Mouse (Mus musculus): ENCODE measurements around the gene Bid. TPM values are rescaled to one million over a fixed set of nuclear protein-coding genes. Genes with fewer than 3 reads are reported as not detected.
"Not testable (repeated sequence)": the region's sequence is repeated elsewhere in the genome, so short reads cannot be mapped to it uniquely, and the experiment has no call there.

Bid gene
- polyA plus RNA-seq, 2 experiments = 16.2 to 25.6 TPM

DNA sequence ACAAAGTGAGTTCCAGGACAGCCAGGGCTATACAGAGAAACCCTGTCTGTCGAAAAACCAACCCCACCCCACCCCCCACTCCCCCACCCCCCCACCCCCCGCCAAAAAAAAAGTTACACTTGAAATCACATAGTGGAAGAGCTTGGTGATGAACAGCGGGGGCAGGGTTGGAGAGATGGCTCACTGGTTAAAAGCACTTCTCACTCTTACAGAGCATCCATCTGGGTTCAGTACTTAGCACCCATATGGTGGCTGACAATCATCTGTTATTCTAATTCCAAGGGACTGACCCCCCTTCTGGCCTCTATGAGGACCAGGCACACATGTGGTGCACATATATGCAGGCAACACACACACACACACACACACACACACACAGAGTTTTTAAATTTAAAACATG, 1.3 kb upstream of the Bid start:
- H3K4me3 ChIP-seq (ENCODE audit: insufficient read depth in 1 of 2, low read depth in 2 of 2, low read length in 2 of 2) = no peak overlapping the region
- 58% methylated on average over 3 of the region's 3 CpGs for WGBS (ENCODE audit: insufficient replicate concordance)

DNA sequence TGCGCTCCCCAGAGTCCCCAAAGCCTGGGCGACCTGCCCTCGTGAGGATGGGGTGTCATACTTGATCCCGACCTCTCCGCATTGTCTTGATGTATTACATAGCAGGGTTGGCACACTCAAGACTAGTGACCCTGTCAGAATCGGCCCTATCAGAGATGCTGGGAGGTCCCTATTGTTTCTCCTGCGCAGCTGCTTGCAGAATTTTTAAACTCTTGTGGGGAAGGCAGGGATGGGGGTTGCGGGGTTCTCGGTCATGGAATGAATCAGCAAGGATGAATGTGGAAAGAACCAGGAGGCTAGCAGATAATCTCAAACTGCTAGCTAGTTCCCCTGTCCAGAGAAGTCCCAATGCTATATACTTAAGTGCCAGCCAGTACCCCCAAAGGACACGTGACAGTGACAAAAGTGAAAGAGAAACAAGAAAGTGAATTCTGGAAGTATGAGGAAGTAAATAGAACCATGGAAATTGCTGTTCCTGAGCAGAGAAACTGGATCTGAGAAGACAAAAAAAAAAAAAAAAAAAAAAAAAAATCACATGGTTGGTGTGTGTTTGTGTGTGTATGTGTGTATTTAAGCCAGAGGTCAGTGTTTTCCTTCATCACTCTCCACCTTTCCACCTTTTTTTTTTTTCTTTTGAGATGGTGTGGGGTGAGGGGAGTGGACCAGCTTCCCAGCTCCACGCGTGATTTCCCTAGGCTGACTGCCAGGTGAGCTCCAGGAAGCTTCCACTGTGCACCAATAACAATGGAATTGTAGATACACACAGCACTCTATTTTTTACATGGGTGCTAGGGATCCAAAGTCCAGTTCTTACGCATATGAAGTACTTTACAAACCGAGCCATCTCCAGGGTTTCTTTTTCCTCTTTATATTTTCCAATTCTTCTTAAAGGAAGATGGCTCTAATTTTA, 574 bp upstream of the Bid start:
- not testable (repeated sequence) for DNase-seq (ENCODE audit: low read depth in 3 of 3, low spot score in 3 of 3); H3K9ac ChIP-seq (replicated peaks); H3K27ac ChIP-seq; H3K36me3 ChIP-seq (replicated peaks; ENCODE audit: control insufficient read depth, insufficient read depth, low read depth); H3K27me3 ChIP-seq (ENCODE audit: control insufficient read depth, insufficient read depth, low read length); H3K9me3 ChIP-seq (ENCODE audit: control insufficient read depth, low read length)
- WGBS (ENCODE audit: insufficient replicate concordance) = 29% methylated on average over 10 of the region's 14 CpGs
- Histone ChIP-seq H3K4me2 (ENCODE audit: low read depth) (peak overlapping the region; percentile 99), H3K4me3 (ENCODE audit: insufficient read depth in 1 of 2, low read depth in 2 of 2, low read length in 2 of 2) (peak overlapping the region; percentile 78 to 81), H3K4me1 (replicated peaks; ENCODE audit: control insufficient read depth in 2 of 2, insufficient read depth in 2 of 2, low read length in 1 of 2) (peaks cover 26 to 38% of the 10 kb centered on the region in 2 experiments)
- ATAC-seq (ENCODE audit: insufficient read depth) = peak; percentile 53

More for the DNA sequence above, 1.3 kb upstream of the Bid start:
- peaks cover 24 to 32% of the 10 kb centered on the region in 2 experiments for H3K4me1 ChIP-seq (replicated peaks; ENCODE audit: control insufficient read depth in 2 of 2, insufficient read depth in 2 of 2, low read length in 1 of 2)
- H3K9ac ChIP-seq (replicated peaks) = no peak overlapping the region
- no peak overlapping the region for H3K27ac ChIP-seq
- H3K36me3 ChIP-seq (replicated peaks; ENCODE audit: control insufficient read depth, insufficient read depth, low read depth) = no peaks in the 10 kb centered on the region
- no peaks in the 10 kb centered on the region for H3K27me3 ChIP-seq (ENCODE audit: control insufficient read depth, insufficient read depth, low read length)
- DNase-seq (ENCODE audit: low read depth in 3 of 3, low spot score in 3 of 3) = no peak
- no peak overlapping the region for H3K4me2 ChIP-seq (ENCODE audit: low read depth)
- no peak for ATAC-seq (ENCODE audit: insufficient read depth)
- no peaks in the 10 kb centered on the region for H3K9me3 ChIP-seq (ENCODE audit: control insufficient read depth, low read length)
- TF ChIP-seq CTCF (IDR thresholded peaks at IDR 0.05; ENCODE audit: low read depth) = no peak
- TF ChIP-seq EP300 (IDR thresholded peaks at IDR 0.05; ENCODE audit: low read depth) = no peak

DNA sequence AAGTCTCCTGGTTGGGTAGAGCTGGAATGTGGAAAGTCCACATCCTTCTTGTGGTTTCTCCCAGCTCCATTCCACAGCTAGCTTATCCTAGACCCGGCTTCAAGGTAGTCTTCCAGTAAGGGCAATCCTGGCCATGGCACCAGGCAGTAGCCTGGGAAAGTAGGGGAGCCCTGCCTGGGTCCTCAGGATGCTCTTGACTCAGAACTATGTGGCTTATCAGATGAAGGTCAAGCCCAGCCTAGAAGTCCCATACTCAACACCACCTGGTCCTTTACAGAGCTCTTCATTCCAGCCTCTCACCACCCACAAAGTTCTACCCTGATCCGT, 1.0 kb downstream of the Bid start:
- H3K27ac ChIP-seq = peak overlapping the region; percentile 48
- H3K4me1 ChIP-seq (replicated peaks; ENCODE audit: control insufficient read depth in 2 of 2, insufficient read depth in 2 of 2, low read length in 1 of 2) = peaks cover 38 to 53% of the 10 kb centered on the region in 2 experiments
- ATAC-seq (ENCODE audit: insufficient read depth) (peak; percentile 20; the same call in 1 of the 2 replicates), DNase-seq (ENCODE audit: low read depth in 3 of 3, low spot score in 3 of 3) (no peak)
- peak overlapping the region; percentile 65 for H3K9ac ChIP-seq (replicated peaks)
- no peaks in the 10 kb centered on the region for H3K9me3 ChIP-seq (ENCODE audit: control insufficient read depth, low read length)
- WGBS (ENCODE audit: insufficient replicate concordance) = 8% methylated on average over 2 of the region's 2 CpGs
- H3K4me2 ChIP-seq (ENCODE audit: low read depth) = peak overlapping the region; percentile 99
- TF ChIP-seq EP300 (IDR thresholded peaks at IDR 0.05; ENCODE audit: low read depth) = no peak
- TF ChIP-seq CTCF (IDR thresholded peaks at IDR 0.05; ENCODE audit: low read depth) = no peak
- H3K4me3 ChIP-seq (ENCODE audit: insufficient read depth in 1 of 2, low read depth in 2 of 2, low read length in 2 of 2) = peak overlapping the region; percentile 78 to 81
- no peaks in the 10 kb centered on the region for H3K27me3 ChIP-seq (ENCODE audit: control insufficient read depth, insufficient read depth, low read length)
- no peaks in the 10 kb centered on the region for H3K36me3 ChIP-seq (replicated peaks; ENCODE audit: control insufficient read depth, insufficient read depth, low read depth)

DNA sequence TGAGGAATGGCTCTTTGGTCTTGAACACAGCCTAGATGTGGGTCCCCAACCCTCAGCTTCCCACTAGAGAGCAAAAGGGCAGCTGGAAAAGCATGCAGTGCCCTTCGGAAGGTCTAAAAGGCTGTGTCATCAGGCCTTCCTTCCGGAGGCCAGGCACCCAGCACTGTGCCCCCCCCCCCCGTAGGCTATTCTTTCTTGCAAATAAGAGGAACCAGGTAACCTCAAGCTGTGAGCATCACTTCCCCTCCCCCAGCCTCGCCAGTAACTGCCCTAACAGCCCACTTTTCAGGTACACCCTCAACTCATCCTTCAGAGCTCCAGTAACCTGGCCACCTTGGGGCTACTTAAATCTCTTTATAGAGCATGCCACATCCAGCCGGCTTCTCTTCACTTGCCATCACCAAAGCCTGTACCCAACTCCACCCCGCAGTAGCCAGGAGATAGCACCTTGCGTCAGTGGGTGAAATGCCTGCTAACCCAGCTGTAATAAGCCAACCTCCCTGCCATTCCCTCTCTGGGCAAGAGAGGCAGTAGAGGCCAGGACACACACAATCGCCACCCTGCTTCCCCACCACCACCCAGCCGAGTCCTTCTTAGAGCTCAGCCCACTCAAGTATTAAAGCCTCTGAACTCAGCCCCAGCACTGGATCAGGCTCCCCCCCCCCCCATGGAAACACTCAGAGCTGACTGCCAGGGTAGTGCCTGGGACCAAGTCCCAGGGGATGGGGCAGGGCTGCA, 1.6 kb downstream of the Bid start:
- Histone ChIP-seq H3K4me3 (ENCODE audit: insufficient read depth in 1 of 2, low read depth in 2 of 2, low read length in 2 of 2) (peak overlapping the region; percentile 78 to 81), H3K9me3 (ENCODE audit: control insufficient read depth, low read length) (no peaks in the 10 kb centered on the region), H3K27ac (peak overlapping the region; percentile 74), H3K4me2 (ENCODE audit: low read depth) (peak overlapping the region; percentile 99), H3K27me3 (ENCODE audit: control insufficient read depth, insufficient read depth, low read length) (no peaks in the 10 kb centered on the region), H3K36me3 (replicated peaks; ENCODE audit: control insufficient read depth, insufficient read depth, low read depth) (no peaks in the 10 kb centered on the region), H3K4me1 (replicated peaks; ENCODE audit: control insufficient read depth in 2 of 2, insufficient read depth in 2 of 2, low read length in 1 of 2) (peaks cover 38 to 55% of the 10 kb centered on the region in 2 experiments), H3K9ac (replicated peaks) (peak overlapping the region; percentile 65)
- DNase-seq (ENCODE audit: low read depth in 3 of 3, low spot score in 3 of 3) (peak; percentile 56 to 67 (median 64)), ATAC-seq (ENCODE audit: insufficient read depth) (peak; percentile 64)
- no peak for TF ChIP-seq EP300 (IDR thresholded peaks at IDR 0.05; ENCODE audit: low read depth)
- peak; percentile 81 for TF ChIP-seq CTCF (IDR thresholded peaks at IDR 0.05; ENCODE audit: low read depth)
- 6% methylated on average over 9 of the region's 9 CpGs for WGBS (ENCODE audit: insufficient replicate concordance)

DNA sequence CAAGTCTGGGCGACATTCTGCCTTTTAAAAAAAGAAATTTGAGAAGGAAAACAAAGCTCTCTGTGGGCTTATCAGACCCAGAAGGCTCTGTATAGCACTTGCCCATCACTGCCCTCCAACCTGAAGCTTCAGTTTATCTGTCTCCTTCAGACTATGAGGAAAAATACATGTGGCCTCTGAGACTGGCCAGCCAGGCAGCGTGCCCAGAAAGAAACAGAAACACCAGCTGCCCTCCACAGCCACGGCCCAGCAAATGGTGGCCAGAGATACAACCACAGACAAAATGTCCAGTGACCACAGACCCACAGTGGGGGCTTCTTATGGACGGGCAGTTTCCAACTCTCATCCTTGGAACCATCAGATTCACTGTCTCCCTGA, 2.1 kb downstream of the Bid start:
- Histone ChIP-seq H3K4me1 (replicated peaks; ENCODE audit: control insufficient read depth in 2 of 2, insufficient read depth in 2 of 2, low read length in 1 of 2) (peaks cover 38 to 55% of the 10 kb centered on the region in 2 experiments), H3K4me2 (ENCODE audit: low read depth) (peak overlapping the region; percentile 99), H3K27ac (peak overlapping the region; percentile 74), H3K9ac (replicated peaks) (peak overlapping the region; percentile 35), H3K36me3 (replicated peaks; ENCODE audit: control insufficient read depth, insufficient read depth, low read depth) (no peaks in the 10 kb centered on the region), H3K4me3 (ENCODE audit: insufficient read depth in 1 of 2, low read depth in 2 of 2, low read length in 2 of 2) (peak overlapping the region; percentile 35 to 81), H3K9me3 (ENCODE audit: control insufficient read depth, low read length) (no peaks in the 10 kb centered on the region), H3K27me3 (ENCODE audit: control insufficient read depth, insufficient read depth, low read length) (no peaks in the 10 kb centered on the region)
- ATAC-seq (ENCODE audit: insufficient read depth) (peak; percentile 44; the same call in 1 of the 2 replicates), DNase-seq (ENCODE audit: low read depth in 3 of 3, low spot score in 3 of 3) (peak in 1 of 3 experiments; percentile 45)
- WGBS (ENCODE audit: insufficient replicate concordance) = 12% methylated on average over 4 of the region's 4 CpGs
- TF ChIP-seq EP300 (IDR thresholded peaks at IDR 0.05; ENCODE audit: low read depth) = peak; percentile 66
- no peak for TF ChIP-seq CTCF (IDR thresholded peaks at IDR 0.05; ENCODE audit: low read depth)

Data from liver, embryonic 14.5 days (tissue).